Mouse (Mus musculus): ENCODE results near the gene Ndufa7.

DNA sequence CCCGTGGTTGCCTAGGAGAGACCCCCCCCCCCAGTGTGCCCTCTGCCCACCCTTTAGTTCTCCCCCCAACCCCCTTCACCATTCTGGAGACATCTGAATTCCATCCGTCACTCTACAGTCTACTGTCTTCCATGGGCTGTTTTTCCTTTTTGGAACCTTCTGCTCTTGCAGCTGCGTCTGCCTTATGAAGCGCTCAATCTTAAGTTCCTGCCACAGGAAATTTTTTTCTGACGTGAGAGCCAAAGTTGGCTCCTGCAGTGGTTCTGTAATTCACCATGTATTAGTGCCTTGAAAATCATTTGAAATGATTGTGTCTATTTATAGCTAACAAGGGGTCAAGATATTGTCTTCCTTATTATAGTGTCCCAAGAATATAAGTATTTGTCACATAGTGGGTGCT is 7.8 kb upstream of the Ndufa7 start:
- no peak for TF ChIP-seq POLR2A (IDR thresholded peaks at IDR 0.05; ENCODE audit: extremely low read depth, insufficient read depth, low read length)
- TF ChIP-seq CTCF (IDR thresholded peaks at IDR 0.05; ENCODE audit: extremely low read depth, insufficient read depth, low read length), result no peak

All from cortical plate, adult 2 months (tissue).